Mouse (Mus musculus) brown adipose tissue, adult 24 weeks (tissue): ENCODE measurements around the gene Hoxc5. TPM values are rescaled to one million over a fixed set of nuclear protein-coding genes. Genes with fewer than 3 reads are reported as not detected.
A peak's percentile ranks its signal among the peaks of the same experiment; 100 is the strongest.

Experiments
- H3K27ac ChIP-seq: fragments of 200-500 bp; replicated peaks from 2 replicates; pipeline ENCODE4 v1.5.1; 2012; ENCODE audit warnings: low read depth, mild to moderate bottlenecking, low read length
- H3K4me1 ChIP-seq: fragments of 200-500 bp; 2 replicates; pipeline ENCODE4 v1.6.1; 2012; ENCODE audit warnings: low read length, mixed read lengths; ENCODE audit not compliant: control insufficient read depth, insufficient read depth, insufficient read length
- H3K4me3 ChIP-seq: fragments of 200-500 bp; 2 replicates; pipeline ENCODE4 v1.5.1; 2012; ENCODE audit warnings: low read depth, mild to moderate bottlenecking, low read length, moderate library complexity; ENCODE audit not compliant: insufficient read depth
- polyA plus RNA-seq: library from polyadenylated mRNA; stranded (reverse); fragments of >200 nt; gene quantifications from 2 replicates; pipeline ENCODE4 v1.2.4, GENCODE M21; 2012; ENCODE audit not compliant: missing spikeins, insufficient read depth, insufficient read length

Hoxc5 gene
- polyA plus RNA-seq = 14.1 and 15.1 TPM in 2 replicates

DNA sequence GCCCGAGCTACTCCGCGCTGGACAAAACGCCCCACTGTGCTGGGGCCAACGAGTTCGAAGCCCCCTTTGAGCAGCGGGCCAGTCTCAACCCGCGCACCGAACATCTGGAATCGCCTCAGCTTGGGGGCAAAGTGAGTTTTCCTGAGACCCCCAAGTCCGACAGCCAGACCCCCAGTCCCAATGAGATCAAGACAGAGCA, at the start of gene Hoxc5:
Hoxc5 (plus strand) TSS at position 132 of the 199 bp plus-strand sequence.
- no peak within 1 kb of the TSS for H3K27ac ChIP-seq
- no peaks in the 10 kb centered on the region for H3K4me1 ChIP-seq

DNA sequence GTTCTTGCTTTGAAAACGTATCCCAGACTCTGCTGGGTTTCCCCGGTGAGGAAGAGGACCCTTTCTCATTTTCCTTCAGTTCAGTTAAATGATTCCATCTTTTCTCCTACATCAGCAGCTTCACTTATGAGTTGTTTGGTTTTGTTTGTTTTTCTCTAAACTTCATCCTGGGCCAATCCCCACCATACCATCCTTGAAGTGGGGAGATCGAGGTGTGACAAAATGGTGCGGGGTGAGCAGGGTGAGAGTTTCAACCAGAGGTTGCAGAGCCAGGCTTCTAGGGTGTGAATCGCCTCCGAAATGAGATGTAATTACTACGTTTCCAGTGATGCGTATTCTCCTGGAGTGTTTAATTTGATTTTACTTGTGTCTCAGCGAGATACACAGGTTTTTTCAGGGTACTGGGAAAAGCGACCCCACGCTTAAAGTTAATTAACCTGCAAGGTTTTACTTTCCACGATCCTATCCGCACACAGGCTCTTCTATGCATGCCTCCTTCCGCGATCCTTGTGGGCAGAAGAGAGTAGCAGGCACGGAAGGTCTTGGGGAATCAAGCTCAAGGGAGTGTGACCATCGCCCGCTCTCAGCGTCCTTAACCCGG, 49.2 kb upstream of the Hoxc5 start:
- Histone ChIP-seq H3K27ac (no peak overlapping the region), H3K4me3 (no peak overlapping the region), H3K4me1 (no peaks in the 10 kb centered on the region)

More for the DNA sequence above, at the start of gene Hoxc5:
- no peak within 1 kb of the TSS for H3K4me3 ChIP-seq

DNA sequence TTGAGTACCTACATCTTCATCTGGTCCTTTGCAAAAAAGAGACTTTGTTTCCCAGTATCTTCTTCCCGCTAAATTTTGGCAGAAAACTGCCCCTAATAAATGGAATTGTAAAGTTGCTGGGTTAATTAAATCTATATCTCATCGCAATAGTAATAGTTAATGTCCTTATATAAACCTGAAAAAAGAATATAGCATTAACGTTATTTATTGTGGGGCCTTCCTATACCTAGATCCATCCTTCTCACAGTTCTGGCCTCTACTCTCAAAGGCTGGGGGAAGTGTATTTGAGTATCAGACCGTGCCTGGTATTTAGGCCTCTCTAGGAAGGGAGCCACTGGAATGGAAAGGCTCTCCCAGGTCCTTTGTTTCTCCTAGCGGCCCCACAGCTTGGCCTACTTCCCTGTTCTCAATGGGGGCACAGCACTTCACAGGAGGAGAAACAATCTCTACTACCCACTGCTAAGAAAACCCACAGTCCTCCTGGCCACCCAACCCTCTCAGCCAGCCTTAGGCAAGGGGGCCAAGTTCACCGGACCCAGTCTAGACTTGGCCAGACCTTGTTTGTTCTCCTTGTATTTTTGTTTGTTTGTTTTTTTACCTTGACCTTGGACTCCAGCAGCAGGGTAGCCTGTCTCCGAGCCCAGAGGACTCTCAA, 48.5 kb upstream of the Hoxc5 start:
- Histone ChIP-seq H3K4me3 (no peak overlapping the region), H3K27ac (no peak overlapping the region), H3K4me1 (no peaks in the 10 kb centered on the region)

DNA sequence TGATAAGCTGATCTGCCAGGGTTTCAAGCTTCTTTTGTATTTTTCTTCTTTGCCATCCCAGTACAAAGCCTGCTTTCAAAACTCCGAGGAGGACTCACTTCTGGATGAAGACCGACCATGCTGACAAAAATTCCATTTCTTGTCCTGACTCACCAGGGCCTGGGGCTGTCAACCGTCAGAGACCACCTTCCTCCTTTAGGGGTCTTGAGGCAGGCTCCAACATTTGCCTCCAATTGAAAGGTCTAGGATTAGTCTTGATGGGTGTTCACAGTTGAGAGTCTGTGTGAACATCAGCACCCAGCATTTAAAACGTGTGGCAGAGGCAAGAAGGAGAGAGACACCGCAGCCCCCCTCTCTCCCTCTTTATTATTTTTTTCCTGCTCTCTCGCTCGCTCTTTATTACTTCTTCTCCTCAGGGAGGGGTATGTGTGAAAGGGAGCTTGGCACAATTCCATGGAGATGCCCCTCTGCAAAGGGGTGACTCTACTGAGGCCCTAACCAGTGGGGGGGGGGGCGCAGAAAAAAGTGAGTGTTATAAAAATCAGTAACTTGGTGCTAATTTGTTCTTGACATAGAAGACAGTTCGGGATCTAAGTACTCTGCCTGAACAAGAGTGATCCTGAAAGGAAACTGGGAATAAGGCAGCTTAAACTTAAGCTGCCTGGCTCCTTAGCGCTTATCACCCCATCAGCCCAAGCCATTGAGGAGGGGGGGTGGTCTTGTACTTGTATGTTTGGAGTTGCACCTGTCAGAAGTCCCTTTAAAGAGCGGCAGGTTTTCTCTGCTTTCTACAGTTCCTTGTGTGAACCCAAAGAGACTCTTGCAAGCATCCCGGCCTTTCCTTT, 47.7 kb upstream of the Hoxc5 start:
- Histone ChIP-seq H3K4me1 (no peaks in the 10 kb centered on the region), H3K27ac (no peak overlapping the region), H3K4me3 (no peak overlapping the region)

DNA sequence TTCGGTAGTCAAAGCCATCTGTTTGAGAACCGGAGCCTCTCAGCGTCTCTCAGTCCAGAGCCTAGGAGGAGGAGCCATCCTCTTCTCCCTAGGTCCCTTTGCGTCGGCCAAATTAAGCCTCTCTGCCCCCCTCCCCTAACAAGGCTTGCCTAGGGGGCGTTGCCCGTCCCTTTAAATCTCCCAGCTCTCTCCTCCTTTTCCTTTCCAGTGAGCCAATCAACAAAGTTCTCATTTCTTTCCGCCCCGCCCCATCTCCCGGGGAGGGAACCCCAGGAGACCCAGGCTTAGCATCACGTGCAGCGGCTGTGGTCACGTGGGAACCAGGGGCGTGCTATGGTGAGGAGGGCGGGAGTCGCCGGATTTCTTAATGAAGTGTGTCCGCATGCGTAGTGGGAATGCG, 46.6 kb upstream of the Hoxc5 start:
- Histone ChIP-seq H3K27ac (no peak overlapping the region), H3K4me1 (no peaks in the 10 kb centered on the region), H3K4me3 (peak overlapping the region; percentile 2)

DNA sequence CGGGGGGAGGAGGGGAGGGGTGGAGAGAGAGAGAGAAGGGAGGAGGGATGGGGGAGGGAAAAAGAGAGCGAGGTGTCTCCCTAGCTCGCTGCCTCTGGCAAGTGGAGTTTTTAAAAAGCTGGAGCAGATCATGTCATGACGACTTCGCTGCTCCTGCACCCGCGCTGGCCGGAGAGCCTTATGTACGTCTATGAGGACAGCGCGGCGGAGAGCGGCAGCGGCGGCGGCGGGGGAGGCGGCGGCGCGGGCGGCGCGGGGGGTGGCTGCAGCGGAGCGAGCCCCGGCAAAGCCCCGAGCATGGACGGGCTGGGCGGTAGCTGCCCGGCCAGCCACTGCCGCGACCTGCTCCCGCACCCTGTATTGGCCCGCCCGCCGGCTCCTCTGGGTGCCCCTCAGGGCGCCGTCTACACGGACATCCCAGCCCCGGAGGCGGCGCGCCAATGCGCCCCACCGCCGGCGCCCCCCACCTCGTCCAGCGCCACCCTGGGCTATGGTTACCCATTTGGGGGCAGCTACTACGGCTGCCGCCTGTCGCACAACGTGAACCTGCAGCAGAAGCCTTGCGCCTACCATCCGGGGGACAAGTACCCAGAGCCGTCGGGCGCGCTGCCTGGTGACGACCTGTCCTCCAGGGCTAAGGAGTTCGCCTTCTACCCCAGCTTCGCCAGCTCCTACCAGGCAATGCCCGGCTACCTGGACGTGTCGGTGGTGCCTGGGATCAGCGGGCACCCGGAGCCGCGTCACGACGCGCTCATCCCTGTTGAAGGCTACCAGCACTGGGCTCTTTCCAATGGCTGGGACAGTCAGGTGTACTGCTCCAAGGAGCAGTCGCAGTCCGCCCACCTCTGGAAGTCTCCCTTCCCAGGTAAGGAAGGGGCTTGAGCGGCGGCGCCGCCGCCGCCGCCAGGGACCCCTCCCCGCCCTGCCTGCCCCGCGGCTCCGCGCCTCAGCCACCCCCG, 45.9 kb upstream of the Hoxc5 start, which contains the start of gene Hoxc13:
Hoxc13 (plus strand) TSS at position 51 of the 959 bp plus-strand sequence.
- no peaks in the 10 kb centered on the region for H3K4me1 ChIP-seq

DNA sequence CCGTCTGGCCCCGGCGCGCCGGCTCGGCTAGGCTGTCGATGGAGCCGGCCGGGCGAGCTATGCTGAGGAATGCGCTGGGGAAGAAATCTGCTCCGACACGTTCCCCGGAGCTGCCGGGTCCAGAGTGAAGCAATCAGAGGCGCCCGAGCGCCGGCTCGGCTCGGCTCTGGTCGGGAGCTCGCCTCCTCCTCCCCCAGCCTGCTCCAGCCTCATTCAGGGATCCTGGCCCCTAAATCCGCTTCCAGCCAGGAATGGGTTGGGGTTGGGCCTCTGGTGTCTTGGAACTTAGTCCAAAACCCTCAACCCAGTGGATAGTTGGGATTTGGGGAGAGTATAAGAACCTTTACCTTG, 45.3 kb upstream of the Hoxc5 start:
- Histone ChIP-seq H3K4me3 (no peak overlapping the region), H3K27ac (no peak overlapping the region), H3K4me1 (no peaks in the 10 kb centered on the region)

More for the DNA sequence above, 45.9 kb upstream of the Hoxc5 start, which contains the start of gene Hoxc13:
- no peak within 1 kb of the TSS for H3K27ac ChIP-seq
- H3K4me3 ChIP-seq = peak within 1 kb of the TSS; percentile 2

DNA sequence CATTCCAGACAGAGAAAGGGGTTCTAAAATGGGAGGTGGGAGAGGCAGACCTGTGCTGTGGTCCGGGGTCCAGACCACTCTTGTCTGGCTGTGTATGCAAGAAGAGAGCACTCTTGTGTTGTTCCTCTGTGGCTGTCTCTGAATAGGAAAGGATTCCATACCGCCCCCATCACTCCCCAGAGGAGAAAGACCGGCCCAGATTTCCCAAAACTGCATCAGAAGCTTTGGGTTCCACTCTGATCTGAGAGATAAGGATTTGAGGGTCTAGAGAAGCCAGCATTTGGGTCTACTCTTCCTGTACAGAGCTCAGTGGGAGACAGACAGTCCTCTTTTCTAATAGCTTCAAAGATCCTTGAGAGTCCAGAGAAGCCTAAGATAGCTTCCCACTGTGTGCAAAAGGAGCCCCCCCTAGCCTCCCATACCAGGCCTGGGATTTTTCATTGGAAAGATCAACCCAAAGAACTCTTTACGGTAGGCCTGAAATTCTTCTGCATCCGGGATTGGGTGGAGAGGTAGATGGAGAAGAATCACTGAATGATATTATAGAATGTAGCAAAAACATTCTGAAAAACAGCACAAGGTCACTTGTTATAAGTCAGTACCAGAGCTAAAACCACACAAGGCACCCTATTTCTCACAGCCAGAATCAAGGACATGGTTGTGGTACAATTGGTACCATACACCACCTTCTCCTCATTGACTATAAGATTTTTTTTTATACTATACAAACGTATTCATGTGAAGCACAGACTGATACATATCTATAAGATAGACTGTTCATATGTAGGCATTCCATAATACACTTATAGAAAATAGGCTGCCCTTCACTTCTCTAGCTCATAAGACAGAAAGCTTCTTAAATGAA, 44.4 kb upstream of the Hoxc5 start:
- H3K4me1 ChIP-seq = no peaks in the 10 kb centered on the region
- no peak overlapping the region for H3K4me3 ChIP-seq
- no peak overlapping the region for H3K27ac ChIP-seq

DNA sequence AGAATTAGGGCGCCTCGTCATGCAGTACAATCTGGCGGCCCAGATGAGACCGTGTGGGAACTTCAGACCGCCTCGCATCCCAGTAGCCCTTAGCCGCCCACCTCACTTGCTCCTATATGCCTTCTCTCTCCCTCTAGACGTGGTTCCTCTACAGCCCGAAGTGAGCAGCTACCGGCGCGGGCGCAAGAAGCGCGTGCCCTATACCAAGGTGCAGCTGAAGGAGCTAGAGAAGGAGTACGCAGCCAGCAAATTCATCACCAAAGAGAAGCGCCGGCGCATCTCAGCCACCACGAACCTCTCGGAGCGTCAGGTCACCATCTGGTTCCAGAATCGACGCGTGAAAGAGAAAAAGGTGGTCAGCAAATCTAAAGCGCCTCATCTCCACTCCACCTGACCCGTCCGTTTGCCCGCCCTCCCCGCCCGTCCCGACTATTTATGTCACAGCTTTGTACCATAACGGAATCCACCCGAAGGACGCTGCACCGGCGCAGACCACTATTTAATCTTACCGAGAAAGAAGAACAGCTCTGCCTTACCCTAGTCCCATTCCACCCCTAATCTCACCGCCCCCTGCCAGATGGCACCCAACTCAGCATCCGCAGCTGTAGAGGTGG, 40.1 kb upstream of the Hoxc5 start:
- H3K4me1 ChIP-seq = no peaks in the 10 kb centered on the region
- H3K27ac ChIP-seq = no peak overlapping the region

DNA sequence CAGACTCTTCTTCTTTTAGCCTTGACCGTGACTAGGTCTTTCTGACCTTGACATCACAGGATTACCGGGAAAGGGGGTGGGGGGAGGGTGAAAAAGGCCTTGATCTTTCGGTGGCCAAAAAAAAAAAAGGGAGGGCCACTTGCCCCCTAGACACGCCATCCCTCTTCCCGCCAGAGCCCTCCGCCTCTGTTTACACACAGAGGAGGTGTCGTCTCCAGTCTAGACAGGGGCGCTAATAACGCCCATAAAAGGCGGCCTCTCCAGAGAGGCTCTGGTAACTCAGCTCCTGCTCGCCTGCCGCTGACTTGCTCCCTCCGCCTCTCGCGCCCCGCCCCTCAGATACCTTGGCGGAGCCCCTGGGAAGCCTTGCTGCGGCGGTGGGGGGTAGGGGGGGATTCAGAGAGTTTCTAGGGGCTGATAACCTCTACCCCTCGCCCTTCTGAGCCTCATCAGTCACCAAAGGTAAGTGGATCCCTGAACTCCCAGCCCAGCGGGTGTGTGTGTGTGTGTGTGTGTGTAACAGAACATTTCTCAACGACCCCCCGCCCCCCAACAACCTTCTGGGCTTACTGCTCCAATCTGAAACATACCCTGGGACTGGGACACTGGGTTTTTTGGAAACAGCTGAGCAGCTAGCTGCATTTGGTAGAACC, 35.4 kb upstream of the Hoxc5 start:
- no peaks in the 10 kb centered on the region for H3K4me1 ChIP-seq
- H3K27ac ChIP-seq = no peak overlapping the region
- H3K4me3 ChIP-seq = no peak overlapping the region

More for the DNA sequence above, 40.1 kb upstream of the Hoxc5 start:
- no peak overlapping the region for H3K4me3 ChIP-seq

DNA sequence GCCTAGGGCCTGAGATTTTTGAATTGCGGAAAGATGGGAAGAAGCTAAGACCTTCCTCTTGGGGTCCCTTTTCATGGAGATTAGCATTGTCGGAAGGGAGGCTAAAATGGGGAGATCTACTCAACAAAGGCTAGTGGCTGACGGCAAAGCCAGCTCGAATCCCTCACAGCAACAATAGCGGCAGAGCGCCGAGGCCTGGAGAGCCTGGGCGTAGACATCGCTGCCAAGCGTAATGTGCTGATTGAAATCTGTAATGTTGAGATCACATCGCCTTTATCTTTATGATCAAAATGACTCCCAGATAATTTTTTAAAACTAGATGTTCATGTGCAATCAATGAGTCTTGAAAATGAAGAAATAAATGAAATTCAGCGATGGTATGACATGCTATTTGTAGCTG, 32.8 kb upstream of the Hoxc5 start:
- Histone ChIP-seq H3K4me3 (no peak overlapping the region), H3K27ac (no peak overlapping the region), H3K4me1 (no peaks in the 10 kb centered on the region)

DNA sequence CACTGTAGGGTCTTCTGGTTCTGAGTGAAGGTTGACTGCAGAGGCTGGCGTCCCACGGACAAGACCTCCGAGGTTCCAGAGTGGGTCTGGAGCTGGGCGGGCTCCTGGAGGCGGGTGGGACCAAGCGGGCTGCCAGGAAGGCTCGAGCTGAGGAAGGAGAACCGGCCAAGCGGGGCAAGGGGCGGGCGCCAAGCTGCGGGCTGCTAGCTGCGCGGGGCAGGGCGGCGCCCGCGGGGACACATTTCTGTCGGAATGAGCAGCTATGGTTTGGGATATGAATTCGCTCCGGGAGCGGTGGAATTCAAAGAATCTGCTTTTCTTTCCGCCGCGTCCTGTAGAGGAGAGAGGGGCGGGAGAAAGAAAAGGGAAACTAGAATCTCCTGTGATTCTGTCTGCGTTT, 32.3 kb upstream of the Hoxc5 start:
- no peak overlapping the region for H3K4me3 ChIP-seq
- H3K27ac ChIP-seq = no peak overlapping the region
- no peaks in the 10 kb centered on the region for H3K4me1 ChIP-seq

DNA sequence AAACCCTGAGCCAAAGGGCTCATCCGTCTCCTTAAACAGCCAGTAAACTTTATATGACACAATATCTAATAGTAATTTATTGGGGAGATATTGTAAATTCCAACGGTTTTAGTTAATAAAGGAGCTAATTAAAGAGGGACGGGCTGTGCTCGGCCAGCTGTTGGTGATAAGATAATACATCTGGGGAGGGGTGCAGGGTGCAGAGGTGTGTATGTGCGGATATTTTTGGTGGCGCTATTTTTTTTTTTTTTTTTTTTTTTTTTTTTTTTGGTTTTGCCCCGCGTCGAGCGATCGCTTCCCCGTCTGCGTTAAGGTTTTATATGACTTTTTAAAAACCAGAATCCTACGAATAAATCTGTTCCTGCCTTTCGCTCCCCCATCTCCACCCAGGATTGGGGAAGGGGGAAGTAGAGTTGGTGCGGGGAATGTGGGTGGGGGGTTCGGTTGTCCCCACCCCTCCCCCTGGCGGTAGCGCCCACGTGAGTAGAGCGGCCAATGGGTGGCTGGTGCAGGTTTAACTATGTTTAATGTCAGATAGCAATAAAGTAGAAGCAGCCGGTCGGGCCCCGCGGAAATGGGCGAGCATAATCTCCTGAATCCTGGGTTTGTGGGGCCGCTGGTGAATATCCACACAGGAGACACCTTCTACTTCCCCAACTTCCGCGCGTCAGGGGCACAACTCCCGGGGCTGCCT, 30.8 kb upstream of the Hoxc5 start, which contains the start of gene Hoxc12:
Hoxc12 (plus strand) TSS at position 479 of the 694 bp plus-strand sequence.
- no peak within 1 kb of the TSS for H3K27ac ChIP-seq
- no peak within 1 kb of the TSS for H3K4me3 ChIP-seq
- H3K4me1 ChIP-seq = no peaks in the 10 kb centered on the region
